Mouse (Mus musculus): ENCODE measurements at regions not wholly inside any gene's neighbourhood (a gene's known extent, or its start where the extent isn't known, plus 50 kb on each side); places are given as distances from the start of the nearest gene placed in this dataset.

DNA sequence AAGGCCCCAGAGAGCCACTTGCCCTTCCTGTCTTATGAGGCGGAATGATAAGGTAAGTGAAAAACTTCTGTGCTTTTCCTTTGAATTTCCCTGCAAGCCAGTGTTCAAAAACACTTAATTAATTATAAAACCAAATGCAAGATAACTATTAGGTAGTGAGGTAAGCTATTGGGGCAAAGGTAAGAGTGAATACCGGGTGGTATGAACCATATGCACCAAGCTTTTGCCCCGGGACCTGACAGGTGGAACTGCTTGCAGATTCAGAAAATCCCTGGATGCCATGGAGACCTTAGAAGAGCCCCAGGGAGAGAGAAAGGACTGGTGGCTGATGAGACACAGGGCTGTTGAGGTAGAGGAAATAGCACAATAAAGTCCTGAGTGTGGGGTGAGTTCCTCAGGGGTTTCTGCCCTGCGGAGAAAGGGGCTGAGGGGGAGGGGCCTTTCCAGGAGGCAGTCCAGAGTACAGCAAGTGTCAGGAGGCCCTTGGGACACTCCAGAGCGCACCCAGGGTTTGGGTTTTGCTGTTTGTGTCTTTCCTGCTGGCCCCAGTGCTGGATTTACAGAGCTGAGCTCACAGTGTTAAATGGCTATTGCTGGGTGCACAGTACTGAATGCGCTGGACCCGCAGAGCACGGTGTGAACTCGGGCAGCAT is 317.1 kb downstream of the Fgf9 start:
- no peaks in the 10 kb centered on the region for H3K9me3 ChIP-seq (ENCODE audit: control insufficient read depth, low read length)
- no peak overlapping the region for H3K4me3 ChIP-seq (ENCODE audit: low read depth, low read length)
- no peaks in the 10 kb centered on the region for H3K27me3 ChIP-seq (replicated peaks; ENCODE audit: control insufficient read depth, insufficient read depth, low read length)
- peaks cover 9% of the 10 kb centered on the region; the same call in 1 of the 2 replicates for H3K4me1 ChIP-seq (ENCODE audit: control insufficient read depth, insufficient read depth, low read length)
- DNase-seq (ENCODE audit: low spot score) (no peak), ATAC-seq (ENCODE audit: low read depth) (no peak)
- H3K9ac ChIP-seq (ENCODE audit: low read depth, low read length) = no peak overlapping the region
- no peak overlapping the region for H3K4me2 ChIP-seq (ENCODE audit: low read depth, low read length)
- no peak overlapping the region for H3K27ac ChIP-seq (replicated peaks; ENCODE audit: low read depth, low read length)
- H3K36me3 ChIP-seq (ENCODE audit: control insufficient read depth, insufficient read depth, low read length) = no peaks in the 10 kb centered on the region
- WGBS = 71% methylated on average over 9 of the region's 9 CpGs

DNA sequence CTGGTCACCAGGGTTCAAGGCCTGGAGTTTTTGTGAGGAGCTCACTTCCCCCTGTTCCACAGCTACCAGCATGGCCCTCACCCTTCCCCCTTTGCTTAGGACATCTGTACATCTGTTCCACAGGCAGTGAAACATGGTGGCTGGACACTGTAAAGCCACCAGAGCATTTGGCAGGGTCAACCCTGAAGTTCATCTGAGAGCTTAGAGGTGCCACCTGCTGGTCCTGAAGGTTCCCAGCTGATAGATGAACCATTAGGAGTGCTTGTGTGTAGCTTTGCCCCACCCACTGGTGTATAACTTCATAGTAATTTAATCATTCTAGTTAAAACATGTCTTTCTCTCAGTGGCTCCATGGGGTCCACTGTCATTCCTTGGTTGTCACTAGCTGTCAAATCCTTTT is 304.7 kb downstream of the Fgf9 start:
- no peak for ATAC-seq (ENCODE audit: low read depth)
- peaks cover 2% of the 10 kb centered on the region; the same call in 1 of the 2 replicates for H3K9me3 ChIP-seq (ENCODE audit: control insufficient read depth, low read length)
- no peaks in the 10 kb centered on the region for H3K36me3 ChIP-seq (ENCODE audit: control insufficient read depth, insufficient read depth, low read length)
- H3K4me2 ChIP-seq (ENCODE audit: low read depth, low read length) = no peak overlapping the region
- no peaks in the 10 kb centered on the region for H3K4me1 ChIP-seq (ENCODE audit: control insufficient read depth, insufficient read depth, low read length)
- no peak overlapping the region for H3K27ac ChIP-seq (replicated peaks; ENCODE audit: low read depth, low read length)
- no peak for DNase-seq (ENCODE audit: low spot score)
- H3K9ac ChIP-seq (ENCODE audit: low read depth, low read length) = no peak overlapping the region
- no peak overlapping the region for H3K4me3 ChIP-seq (ENCODE audit: low read depth, low read length)
- H3K27me3 ChIP-seq (replicated peaks; ENCODE audit: control insufficient read depth, insufficient read depth, low read length) = no peaks in the 10 kb centered on the region

GRCm38 (mm10) chr14:58356824-58357223 is 286.5 kb downstream of the Fgf9 start:
- Histone ChIP-seq H3K36me3 (ENCODE audit: control insufficient read depth, insufficient read depth, low read length) (no peaks in the 10 kb centered on the region), H3K4me1 (ENCODE audit: control insufficient read depth, insufficient read depth, low read length) (no peaks in the 10 kb centered on the region), H3K27me3 (replicated peaks; ENCODE audit: control insufficient read depth, insufficient read depth, low read length) (no peaks in the 10 kb centered on the region), H3K9me3 (ENCODE audit: control insufficient read depth, low read length) (no peaks in the 10 kb centered on the region), H3K27ac (replicated peaks; ENCODE audit: low read depth, low read length) (no peak overlapping the region), H3K4me3 (ENCODE audit: low read depth, low read length) (no peak overlapping the region), H3K9ac (ENCODE audit: low read depth, low read length) (no peak overlapping the region), H3K4me2 (ENCODE audit: low read depth, low read length) (no peak overlapping the region)
- DNase-seq (ENCODE audit: low spot score) (peak; percentile 33), ATAC-seq (ENCODE audit: low read depth) (peak; percentile 62; the same call in 1 of the 2 replicates)
- 85% methylated on average over 2 of the region's 2 CpGs for WGBS

GRCm38 (mm10) chr14:58352986-58353385 is 282.6 kb downstream of the Fgf9 start:
- H3K4me3 ChIP-seq (ENCODE audit: low read depth, low read length) = no peak overlapping the region
- no peaks in the 10 kb centered on the region for H3K9me3 ChIP-seq (ENCODE audit: control insufficient read depth, low read length)
- H3K27ac ChIP-seq (replicated peaks; ENCODE audit: low read depth, low read length) = no peak overlapping the region
- H3K4me1 ChIP-seq (ENCODE audit: control insufficient read depth, insufficient read depth, low read length) = no peaks in the 10 kb centered on the region
- no peaks in the 10 kb centered on the region for H3K36me3 ChIP-seq (ENCODE audit: control insufficient read depth, insufficient read depth, low read length)
- no peak for DNase-seq (ENCODE audit: low spot score)
- ATAC-seq (ENCODE audit: low read depth) = no peak
- H3K27me3 ChIP-seq (replicated peaks; ENCODE audit: control insufficient read depth, insufficient read depth, low read length) = no peaks in the 10 kb centered on the region
- H3K4me2 ChIP-seq (ENCODE audit: low read depth, low read length) = no peak overlapping the region
- H3K9ac ChIP-seq (ENCODE audit: low read depth, low read length) = no peak overlapping the region

GRCm38 (mm10) chr14:58336148-58336547 is 265.8 kb downstream of the Fgf9 start:
- 87% methylated on average over 14 of the region's 14 CpGs for WGBS
- H3K27ac ChIP-seq (replicated peaks; ENCODE audit: low read depth, low read length) = no peak overlapping the region

DNA sequence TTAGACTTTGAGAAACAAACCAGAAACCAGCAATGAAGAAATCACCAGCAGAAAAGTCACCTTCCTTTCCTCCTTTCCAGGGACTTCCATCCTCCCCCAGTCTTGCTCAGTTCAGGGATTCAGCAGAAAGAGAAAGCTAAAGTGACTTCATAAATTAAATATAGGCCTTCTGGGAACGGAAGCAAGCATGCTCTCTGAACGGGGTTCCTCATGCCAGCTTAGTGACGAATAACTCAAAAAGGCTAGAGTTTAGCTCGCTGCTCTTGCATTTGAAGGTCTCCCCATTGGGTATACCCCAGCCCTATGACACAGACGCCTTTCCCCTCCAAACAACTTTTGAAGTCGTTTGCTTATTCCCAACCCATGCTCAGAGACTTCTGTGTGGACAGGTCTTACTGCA is 252.8 kb downstream of the Fgf9 start:
- Histone ChIP-seq H3K4me1 (ENCODE audit: control insufficient read depth, insufficient read depth, low read length) (no peaks in the 10 kb centered on the region), H3K4me3 (ENCODE audit: low read depth, low read length) (no peak overlapping the region), H3K27me3 (replicated peaks; ENCODE audit: control insufficient read depth, insufficient read depth, low read length) (no peaks in the 10 kb centered on the region), H3K9me3 (ENCODE audit: control insufficient read depth, low read length) (no peaks in the 10 kb centered on the region), H3K27ac (replicated peaks; ENCODE audit: low read depth, low read length) (no peak overlapping the region), H3K36me3 (ENCODE audit: control insufficient read depth, insufficient read depth, low read length) (no peaks in the 10 kb centered on the region), H3K9ac (ENCODE audit: low read depth, low read length) (no peak overlapping the region), H3K4me2 (ENCODE audit: low read depth, low read length) (no peak overlapping the region)
- ATAC-seq (ENCODE audit: low read depth) (no peak), DNase-seq (ENCODE audit: low spot score) (no peak)
- WGBS = 87% methylated on average over 6 of the region's 6 CpGs

More at GRCm38 (mm10) chr14:58336148-58336547, 265.8 kb downstream of the Fgf9 start:
- Histone ChIP-seq H3K36me3 (ENCODE audit: control insufficient read depth, insufficient read depth, low read length) (no peaks in the 10 kb centered on the region), H3K4me1 (ENCODE audit: control insufficient read depth, insufficient read depth, low read length) (no peaks in the 10 kb centered on the region), H3K27me3 (replicated peaks; ENCODE audit: control insufficient read depth, insufficient read depth, low read length) (no peaks in the 10 kb centered on the region), H3K9ac (ENCODE audit: low read depth, low read length) (no peak overlapping the region), H3K4me3 (ENCODE audit: low read depth, low read length) (no peak overlapping the region), H3K4me2 (ENCODE audit: low read depth, low read length) (no peak overlapping the region), H3K9me3 (ENCODE audit: control insufficient read depth, low read length) (no peaks in the 10 kb centered on the region)
- ATAC-seq (ENCODE audit: low read depth) (no peak), DNase-seq (ENCODE audit: low spot score) (no peak)

- no peaks in the 10 kb centered on the region for H3K27me3 ChIP-seq (replicated peaks; ENCODE audit: control insufficient read depth, insufficient read depth, low read length)
- H3K27ac ChIP-seq (replicated peaks; ENCODE audit: low read depth, low read length) = no peak overlapping the region
- H3K4me2 ChIP-seq (ENCODE audit: low read depth, low read length) = no peak overlapping the region
- DNase-seq (ENCODE audit: low spot score) = no peak
- H3K9me3 ChIP-seq (ENCODE audit: control insufficient read depth, low read length) = no peaks in the 10 kb centered on the region
- 70% methylated on average over 4 of the region's 4 CpGs for WGBS
- no peak overlapping the region for H3K4me3 ChIP-seq (ENCODE audit: low read depth, low read length)
- ATAC-seq (ENCODE audit: low read depth) = no peak
- H3K36me3 ChIP-seq (ENCODE audit: control insufficient read depth, insufficient read depth, low read length) = no peaks in the 10 kb centered on the region
- no peak overlapping the region for H3K9ac ChIP-seq (ENCODE audit: low read depth, low read length)
- peaks cover 5% of the 10 kb centered on the region for H3K4me1 ChIP-seq (ENCODE audit: control insufficient read depth, insufficient read depth, low read length)
Observed at GRCm38 (mm10) chr14:58322461-58322860, 252.1 kb downstream of the Fgf9 start.

DNA sequence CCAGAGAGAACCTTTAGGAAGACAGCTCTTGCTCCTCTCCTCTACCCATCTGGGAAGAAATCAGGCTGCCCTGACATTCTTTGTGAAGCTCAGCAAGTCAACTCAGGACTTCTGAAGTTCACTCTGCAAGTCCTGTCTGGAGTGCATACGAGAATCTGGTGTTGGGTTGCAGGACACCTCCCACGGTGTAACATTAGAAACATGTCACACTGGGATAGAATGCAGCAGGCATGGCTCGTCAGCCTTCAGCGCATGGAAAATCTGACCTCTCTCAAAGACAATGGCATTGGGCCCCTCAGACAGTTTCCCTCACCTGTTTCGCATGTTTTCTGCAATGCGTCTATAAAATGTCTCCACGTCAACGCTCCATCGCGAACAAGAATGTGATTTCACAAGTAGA is 251.5 kb downstream of the Fgf9 start:
- H3K27me3 ChIP-seq (replicated peaks; ENCODE audit: control insufficient read depth, insufficient read depth, low read length) = no peaks in the 10 kb centered on the region
- ATAC-seq (ENCODE audit: low read depth) = peak; percentile 74
- H3K9ac ChIP-seq (ENCODE audit: low read depth, low read length) = no peak overlapping the region
- H3K4me2 ChIP-seq (ENCODE audit: low read depth, low read length) = no peak overlapping the region
- no peak overlapping the region for H3K4me3 ChIP-seq (ENCODE audit: low read depth, low read length)
- H3K27ac ChIP-seq (replicated peaks; ENCODE audit: low read depth, low read length) = no peak overlapping the region
- whole genome bisulfite sequencing = 59% methylated on average over 10 of the region's 10 CpGs
- no peaks in the 10 kb centered on the region for H3K36me3 ChIP-seq (ENCODE audit: control insufficient read depth, insufficient read depth, low read length)
- no peaks in the 10 kb centered on the region for H3K9me3 ChIP-seq (ENCODE audit: control insufficient read depth, low read length)
- peak; percentile 53 for DNase-seq (ENCODE audit: low spot score)
- H3K4me1 ChIP-seq (ENCODE audit: control insufficient read depth, insufficient read depth, low read length) = peaks cover 11% of the 10 kb centered on the region

GRCm38 (mm10) chr14:58321234-58321633 is 250.9 kb downstream of the Fgf9 start:
- Histone ChIP-seq H3K9me3 (ENCODE audit: control insufficient read depth, low read length) (no peaks in the 10 kb centered on the region), H3K9ac (ENCODE audit: low read depth, low read length) (no peak overlapping the region), H3K36me3 (ENCODE audit: control insufficient read depth, insufficient read depth, low read length) (no peaks in the 10 kb centered on the region), H3K4me3 (ENCODE audit: low read depth, low read length) (no peak overlapping the region), H3K4me2 (ENCODE audit: low read depth, low read length) (no peak overlapping the region), H3K4me1 (ENCODE audit: control insufficient read depth, insufficient read depth, low read length) (peaks cover 11% of the 10 kb centered on the region), H3K27ac (replicated peaks; ENCODE audit: low read depth, low read length) (no peak overlapping the region), H3K27me3 (replicated peaks; ENCODE audit: control insufficient read depth, insufficient read depth, low read length) (no peaks in the 10 kb centered on the region)
- no peak for DNase-seq (ENCODE audit: low spot score)
- ATAC-seq (ENCODE audit: low read depth) = no peak
- WGBS = 64% methylated on average over 5 of the region's 5 CpGs

Measured in embryonic facial prominence, embryonic 14.5 days (tissue).